Mouse (Mus musculus): ENCODE measurements around the gene Bmx. TPM values are rescaled to one million over a fixed set of nuclear protein-coding genes. Genes with fewer than 3 reads are reported as not detected.

The Bmx gene
- polyA plus RNA-seq, 1 experiment from 2014 or later = 7.2 TPM

- Histone ChIP-seq H3K36me3 (ENCODE audit: control insufficient read depth, insufficient read depth, low read length) (no peaks in the 10 kb centered on the region), H3K27ac (replicated peaks in 1 of 2; ENCODE audit: control insufficient read depth in 1 of 2, insufficient read depth in 1 of 2, low read depth in 2 of 2, low read length in 2 of 2) (no peak overlapping the region), H3K4me1 (ENCODE audit: control insufficient read depth in 2 of 2, insufficient read depth in 2 of 2, low read length in 2 of 2) (no peaks in the 10 kb centered on the region), H3K4me2 (ENCODE audit: low read length) (no peak overlapping the region), H3K9me3 (ENCODE audit: control insufficient read depth, low read length) (no peaks in the 10 kb centered on the region), H3K4me3 (ENCODE audit: control insufficient read depth in 1 of 2, insufficient read depth in 1 of 2, low read depth in 1 of 2, low read length in 2 of 2) (no peak overlapping the region), H3K27me3 (ENCODE audit: control insufficient read depth, insufficient read depth, low read length) (0 out of 2 replicates have a peak, but pooled peaks cover 5% of the 10 kb centered on the region), H3K9ac (ENCODE audit: low read length) (no peak overlapping the region)
- ATAC-seq (ENCODE audit: insufficient number of reproducible peaks, insufficient read depth, low FRiP score, low read depth) = no peak
- 75% methylated on average over 1 of the region's 1 CpGs for WGBS
Measured at GRCm38 (mm10) chrX:164175311-164175710, 82.7 kb downstream of the Bmx start.

- H3K4me2 ChIP-seq (ENCODE audit: low read length) = no peak overlapping the region
- H3K36me3 ChIP-seq (ENCODE audit: control insufficient read depth, insufficient read depth, low read length) = no peaks in the 10 kb centered on the region
- no peak overlapping the region for H3K4me3 ChIP-seq (ENCODE audit: control insufficient read depth in 1 of 2, insufficient read depth in 1 of 2, low read depth in 1 of 2, low read length in 2 of 2)
- H3K9ac ChIP-seq (ENCODE audit: low read length) = no peak overlapping the region
- no peak for ATAC-seq (ENCODE audit: insufficient number of reproducible peaks, insufficient read depth, low FRiP score, low read depth)
- 0 out of 2 replicates have a peak, but pooled peaks cover 5% of the 10 kb centered on the region for H3K27me3 ChIP-seq (ENCODE audit: control insufficient read depth, insufficient read depth, low read length)
- no peaks in the 10 kb centered on the region for H3K4me1 ChIP-seq (ENCODE audit: control insufficient read depth in 2 of 2, insufficient read depth in 2 of 2, low read length in 2 of 2)
- H3K9me3 ChIP-seq (ENCODE audit: control insufficient read depth, low read length) = no peaks in the 10 kb centered on the region
- no peak overlapping the region for H3K27ac ChIP-seq (replicated peaks in 1 of 2; ENCODE audit: control insufficient read depth in 1 of 2, insufficient read depth in 1 of 2, low read depth in 2 of 2, low read length in 2 of 2)
- WGBS = 79% methylated on average over 4 of the region's 4 CpGs
Measured at GRCm38 (mm10) chrX:164173880-164174279, 84.1 kb downstream of the Bmx start.

- no peak overlapping the region for H3K27ac ChIP-seq (replicated peaks in 1 of 2; ENCODE audit: control insufficient read depth in 1 of 2, insufficient read depth in 1 of 2, low read depth in 2 of 2, low read length in 2 of 2)
- H3K9me3 ChIP-seq (ENCODE audit: control insufficient read depth, low read length) = no peaks in the 10 kb centered on the region
- H3K4me3 ChIP-seq (ENCODE audit: control insufficient read depth in 1 of 2, insufficient read depth in 1 of 2, low read depth in 1 of 2, low read length in 2 of 2) = no peak overlapping the region
- H3K9ac ChIP-seq (ENCODE audit: low read length) = no peak overlapping the region
- no peaks in the 10 kb centered on the region for H3K36me3 ChIP-seq (ENCODE audit: control insufficient read depth, insufficient read depth, low read length)
- no peaks in the 10 kb centered on the region for H3K4me1 ChIP-seq (ENCODE audit: control insufficient read depth in 2 of 2, insufficient read depth in 2 of 2, low read length in 2 of 2)
- no peak for ATAC-seq (ENCODE audit: insufficient number of reproducible peaks, insufficient read depth, low FRiP score, low read depth)
- 0 out of 2 replicates have a peak, but pooled peaks cover 5% of the 10 kb centered on the region for H3K27me3 ChIP-seq (ENCODE audit: control insufficient read depth, insufficient read depth, low read length)
- WGBS = 67% methylated on average over 2 of the region's 2 CpGs
- no peak overlapping the region for H3K4me2 ChIP-seq (ENCODE audit: low read length)
Measured at GRCm38 (mm10) chrX:164171034-164171433, 87.0 kb downstream of the Bmx start.

DNA sequence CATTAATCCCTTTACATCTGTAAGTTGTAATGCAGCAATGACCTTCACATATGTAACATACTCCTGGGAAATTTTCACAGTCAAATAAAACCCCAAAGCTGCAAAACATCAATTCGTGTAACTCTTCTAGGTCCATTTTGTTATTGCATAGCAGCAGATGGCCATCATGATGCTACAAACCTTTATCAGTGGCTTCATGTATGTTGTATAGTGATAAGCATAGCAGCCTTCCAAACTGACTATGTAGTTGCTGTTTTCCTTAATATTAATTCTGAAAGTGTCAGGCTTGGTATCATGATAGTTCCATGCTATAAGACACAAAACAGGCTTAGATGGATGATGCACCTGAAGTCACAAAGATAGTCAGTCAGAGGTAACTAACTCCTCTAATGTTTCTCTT lies 93.3 kb downstream of the Bmx start:
- Histone ChIP-seq H3K9me3 (ENCODE audit: control insufficient read depth, low read length) (no peaks in the 10 kb centered on the region), H3K4me3 (ENCODE audit: control insufficient read depth in 1 of 2, insufficient read depth in 1 of 2, low read depth in 1 of 2, low read length in 2 of 2) (no peak overlapping the region), H3K36me3 (ENCODE audit: control insufficient read depth, insufficient read depth, low read length) (no peaks in the 10 kb centered on the region), H3K27me3 (ENCODE audit: control insufficient read depth, insufficient read depth, low read length) (no peaks in the 10 kb centered on the region), H3K27ac (replicated peaks in 1 of 2; ENCODE audit: control insufficient read depth in 1 of 2, insufficient read depth in 1 of 2, low read depth in 2 of 2, low read length in 2 of 2) (no peak overlapping the region), H3K4me2 (ENCODE audit: low read length) (no peak overlapping the region), H3K9ac (ENCODE audit: low read length) (no peak overlapping the region), H3K4me1 (ENCODE audit: control insufficient read depth in 2 of 2, insufficient read depth in 2 of 2, low read length in 2 of 2) (no peaks in the 10 kb centered on the region)
- 69% methylated on average over 1 of the region's 1 CpGs for WGBS
- ATAC-seq (ENCODE audit: insufficient number of reproducible peaks, insufficient read depth, low FRiP score, low read depth) = no peak

- H3K27me3 ChIP-seq (ENCODE audit: control insufficient read depth, insufficient read depth, low read length) = no peaks in the 10 kb centered on the region
- no peaks in the 10 kb centered on the region for H3K4me1 ChIP-seq (ENCODE audit: control insufficient read depth in 2 of 2, insufficient read depth in 2 of 2, low read length in 2 of 2)
- ATAC-seq (ENCODE audit: insufficient number of reproducible peaks, insufficient read depth, low FRiP score, low read depth) = no peak
- H3K4me3 ChIP-seq (ENCODE audit: control insufficient read depth in 1 of 2, insufficient read depth in 1 of 2, low read depth in 1 of 2, low read length in 2 of 2) = no peak overlapping the region
- WGBS = 72% methylated on average over 5 of the region's 5 CpGs
- H3K9ac ChIP-seq (ENCODE audit: low read length) = no peak overlapping the region
- no peak overlapping the region for H3K27ac ChIP-seq (replicated peaks in 1 of 2; ENCODE audit: control insufficient read depth in 1 of 2, insufficient read depth in 1 of 2, low read depth in 2 of 2, low read length in 2 of 2)
- H3K9me3 ChIP-seq (ENCODE audit: control insufficient read depth, low read length) = no peaks in the 10 kb centered on the region
- H3K4me2 ChIP-seq (ENCODE audit: low read length) = no peak overlapping the region
- H3K36me3 ChIP-seq (ENCODE audit: control insufficient read depth, insufficient read depth, low read length) = no peaks in the 10 kb centered on the region
Measured at GRCm38 (mm10) chrX:164154594-164154993, 103.4 kb downstream of the Bmx start.

DNA sequence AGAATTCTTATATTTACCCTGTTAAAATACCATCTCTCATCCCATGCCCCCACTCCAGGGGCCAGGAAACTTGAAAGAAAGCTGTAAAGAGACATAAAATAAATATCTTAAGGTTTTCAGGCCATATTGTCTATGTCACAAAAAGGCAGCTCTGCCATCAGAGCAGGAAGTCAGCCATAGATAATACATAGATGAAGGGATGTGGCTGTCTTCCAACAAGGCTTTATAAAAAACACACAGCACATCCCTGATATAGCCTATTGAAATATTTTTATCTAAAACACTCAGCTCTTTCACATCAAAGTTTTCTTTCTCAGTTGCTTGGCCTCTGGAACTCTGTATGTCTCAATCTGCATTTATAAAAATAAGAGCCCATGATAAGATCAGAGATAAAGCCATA lies 104.4 kb downstream of the Bmx start:
- no peaks in the 10 kb centered on the region for H3K36me3 ChIP-seq (ENCODE audit: control insufficient read depth, insufficient read depth, low read length)
- ATAC-seq (ENCODE audit: insufficient number of reproducible peaks, insufficient read depth, low FRiP score, low read depth) = no peak
- no peak overlapping the region for H3K4me3 ChIP-seq (ENCODE audit: control insufficient read depth in 1 of 2, insufficient read depth in 1 of 2, low read depth in 1 of 2, low read length in 2 of 2)
- no peaks in the 10 kb centered on the region for H3K4me1 ChIP-seq (ENCODE audit: control insufficient read depth in 2 of 2, insufficient read depth in 2 of 2, low read length in 2 of 2)
- H3K27ac ChIP-seq (replicated peaks in 1 of 2; ENCODE audit: control insufficient read depth in 1 of 2, insufficient read depth in 1 of 2, low read depth in 2 of 2, low read length in 2 of 2) = no peak overlapping the region
- no peak overlapping the region for H3K4me2 ChIP-seq (ENCODE audit: low read length)
- no peaks in the 10 kb centered on the region for H3K9me3 ChIP-seq (ENCODE audit: control insufficient read depth, low read length)
- H3K27me3 ChIP-seq (ENCODE audit: control insufficient read depth, insufficient read depth, low read length) = no peaks in the 10 kb centered on the region
- H3K9ac ChIP-seq (ENCODE audit: low read length) = no peak overlapping the region

DNA sequence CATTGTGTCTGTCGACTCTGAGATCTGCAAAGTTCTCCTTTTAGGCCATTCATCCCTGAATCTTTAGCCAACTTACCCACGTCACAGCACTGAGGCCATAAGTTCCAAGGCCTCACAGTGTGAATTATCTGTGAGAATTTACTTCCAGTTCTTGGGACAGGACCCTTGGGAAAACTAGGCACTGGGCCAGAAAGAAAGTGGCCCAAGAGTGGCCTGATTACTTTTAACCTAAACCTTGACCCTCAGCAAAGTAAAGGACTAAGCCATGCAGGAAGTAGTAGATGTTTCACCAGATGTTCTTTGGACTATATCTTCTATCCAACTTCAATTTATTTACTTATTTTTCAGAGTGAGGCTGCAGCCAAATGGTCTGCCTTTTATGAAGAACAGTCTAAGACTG lies 105.3 kb downstream of the Bmx start:
- no peak for ATAC-seq (ENCODE audit: insufficient number of reproducible peaks, insufficient read depth, low FRiP score, low read depth)
- 68% methylated on average over 2 of the region's 2 CpGs for WGBS
- Histone ChIP-seq H3K9ac (ENCODE audit: low read length) (no peak overlapping the region), H3K36me3 (ENCODE audit: control insufficient read depth, insufficient read depth, low read length) (no peaks in the 10 kb centered on the region), H3K27me3 (ENCODE audit: control insufficient read depth, insufficient read depth, low read length) (no peaks in the 10 kb centered on the region), H3K4me2 (ENCODE audit: low read length) (no peak overlapping the region), H3K9me3 (ENCODE audit: control insufficient read depth, low read length) (no peaks in the 10 kb centered on the region), H3K4me3 (ENCODE audit: control insufficient read depth in 1 of 2, insufficient read depth in 1 of 2, low read depth in 1 of 2, low read length in 2 of 2) (no peak overlapping the region), H3K27ac (replicated peaks in 1 of 2; ENCODE audit: control insufficient read depth in 1 of 2, insufficient read depth in 1 of 2, low read depth in 2 of 2, low read length in 2 of 2) (no peak overlapping the region), H3K4me1 (ENCODE audit: control insufficient read depth in 2 of 2, insufficient read depth in 2 of 2, low read length in 2 of 2) (no peaks in the 10 kb centered on the region)

- Histone ChIP-seq H3K36me3 (ENCODE audit: control insufficient read depth, insufficient read depth, low read length) (no peaks in the 10 kb centered on the region), H3K9me3 (ENCODE audit: control insufficient read depth, low read length) (no peaks in the 10 kb centered on the region), H3K4me2 (ENCODE audit: low read length) (no peak overlapping the region), H3K27me3 (ENCODE audit: control insufficient read depth, insufficient read depth, low read length) (no peaks in the 10 kb centered on the region), H3K27ac (replicated peaks in 1 of 2; ENCODE audit: control insufficient read depth in 1 of 2, insufficient read depth in 1 of 2, low read depth in 2 of 2, low read length in 2 of 2) (no peak overlapping the region), H3K9ac (ENCODE audit: low read length) (no peak overlapping the region), H3K4me1 (ENCODE audit: control insufficient read depth in 2 of 2, insufficient read depth in 2 of 2, low read length in 2 of 2) (peaks cover 0 to 2% of the 10 kb centered on the region in 2 experiments; a peak in 1 of 4 replicates), H3K4me3 (ENCODE audit: control insufficient read depth in 1 of 2, insufficient read depth in 1 of 2, low read depth in 1 of 2, low read length in 2 of 2) (no peak overlapping the region)
- no peak for ATAC-seq (ENCODE audit: insufficient number of reproducible peaks, insufficient read depth, low FRiP score, low read depth)
- 56% methylated on average over 6 of the region's 6 CpGs for WGBS
Measured at GRCm38 (mm10) chrX:164145463-164146250, 112.3 kb downstream of the Bmx start.

All from heart, embryonic 14.5 days (tissue).